Mouse (Mus musculus) embryo, embryonic 10 days (tissue): ENCODE results near the gene Zfp879.

Source experiments
- DNase-seq: peaks from one replicate; pipeline ENCODE4 v3.0.0-alpha.2; 2015; ENCODE audit warnings: low spot score

Zfp879 gene

GRCm38 (mm10) chr11:50841023-50841735 is at the start of gene Zfp879:
Zfp879 (minus strand) TSS chr11:50841552.
- DNase-seq: peak; percentile 97

GRCm38 (mm10) chr11:50887390-50888128 is 46.2 kb upstream of the Zfp879 start, which contains the start of gene Zfp454:
Zfp454 (minus strand) TSS chr11:50887651.
- DNase-seq: peak; percentile 96

- DNase-seq: peak; percentile 15
Measured at GRCm38 (mm10) chr11:50886933-50887293, 45.6 kb upstream of the Zfp879 start.

- peak; percentile 28 for DNase-seq
Measured at GRCm38 (mm10) chr11:50886231-50886932, 45.0 kb upstream of the Zfp879 start.

- no peak for DNase-seq
Measured at GRCm38 (mm10) chr11:50883756-50884155, 42.4 kb upstream of the Zfp879 start.

GRCm38 (mm10) chr11:50878641-50879040 is 37.3 kb upstream of the Zfp879 start:
- no peak for DNase-seq

GRCm38 (mm10) chr11:50850989-50851601 is 9.7 kb upstream of the Zfp879 start:
- DNase-seq: peak; percentile 37

GRCm38 (mm10) chr11:50850177-50850735 is 8.9 kb upstream of the Zfp879 start, which contains the start of gene Grm6:
Grm6 (plus strand) TSS chr11:50850685.
- no peak for DNase-seq

- no peak for DNase-seq
Measured at GRCm38 (mm10) chr11:50849310-50849709, 8.0 kb upstream of the Zfp879 start.

GRCm38 (mm10) chr11:50848520-50849137 is 7.3 kb upstream of the Zfp879 start:
- DNase-seq: no peak

GRCm38 (mm10) chr11:50847047-50847446 is 5.7 kb upstream of the Zfp879 start:
- DNase-seq: no peak

GRCm38 (mm10) chr11:50845951-50846350 is 4.6 kb upstream of the Zfp879 start:
- DNase-seq: no peak

- no peak for DNase-seq
Measured at GRCm38 (mm10) chr11:50835727-50836126, 5.6 kb downstream of the Zfp879 start.

- peak; percentile 93 for DNase-seq
Measured at GRCm38 (mm10) chr11:50827010-50827953, 14.1 kb downstream of the Zfp879 start, which contains the start of gene Zfp354c. Zfp354c (minus strand) TSS chr11:50827724.

- no peak for DNase-seq
Measured at GRCm38 (mm10) chr11:50826214-50826613, 15.1 kb downstream of the Zfp879 start.

- DNase-seq: no peak
Measured at GRCm38 (mm10) chr11:50814233-50814632, 27.1 kb downstream of the Zfp879 start.

GRCm38 (mm10) chr11:50798836-50799235 is 42.5 kb downstream of the Zfp879 start:
- DNase-seq: no peak

- DNase-seq: no peak
Measured at GRCm38 (mm10) chr11:50797674-50798073, 43.7 kb downstream of the Zfp879 start.
